Mouse (Mus musculus) embryonic facial prominence, embryonic 15.5 days (tissue): Measurements from ENCODE around the gene Odf2l. TPM values are rescaled to one million over a fixed set of nuclear protein-coding genes. Genes with fewer than 3 reads are reported as not detected.

Source experiments
- ATAC-seq: fragments of 200-750 bp; cut with Nextera tagmentation; 2 replicates; pipeline ENCODE4 v1.8.0; 2017; ENCODE audit warnings: low read depth, moderate TSS enrichment; ENCODE audit not compliant: insufficient number of reproducible peaks, low FRiP score, low TSS enrichment
- H3K27ac ChIP-seq: fragments of 300-500 bp; sonication (generic); replicated peaks from 2 replicates; pipeline ENCODE4 v1.5.1; 2015; ENCODE audit warnings: mild to moderate bottlenecking, inconsistent platforms
- H3K27me3 ChIP-seq: fragments of 300-500 bp; sonication (generic); 2 replicates; pipeline ENCODE4 v1.6.1; 2015; ENCODE audit warnings: inconsistent platforms
- H3K36me3 ChIP-seq: fragments of 300-500 bp; sonication (generic); 2 replicates; pipeline ENCODE4 v1.6.1; 2015; ENCODE audit warnings: mild to moderate bottlenecking, inconsistent platforms
- H3K4me1 ChIP-seq: fragments of 300-500 bp; sonication (generic); 2 replicates; pipeline ENCODE4 v1.6.1; 2015; ENCODE audit warnings: inconsistent platforms
- H3K4me2 ChIP-seq: fragments of 300-500 bp; sonication (generic); replicated peaks from 2 replicates; pipeline ENCODE4 v1.6.1; 2015; ENCODE audit warnings: mild to moderate bottlenecking, inconsistent platforms
- H3K4me3 ChIP-seq: fragments of 300-500 bp; sonication (generic); replicated peaks from 2 replicates; pipeline ENCODE4 v1.5.1; 2015; ENCODE audit warnings: mild to moderate bottlenecking, inconsistent platforms
- H3K9ac ChIP-seq: fragments of 300-500 bp; sonication (generic); 2 replicates; pipeline ENCODE4 v1.6.1; 2015; ENCODE audit warnings: inconsistent platforms
- H3K9me3 ChIP-seq: fragments of 300-500 bp; sonication (generic); replicated peaks from 2 replicates; pipeline ENCODE4 v1.6.1; 2016; ENCODE audit warnings: inconsistent platforms
- whole genome bisulfite sequencing: fragments of 180-500 bp; shearing (Covaris S2); methylation state at CpG from one replicate; pipeline ENCODE4 v1.1.7; 2015; 5-methylcytosine and 5-hydroxymethylcytosine counted together
- polyA plus RNA-seq: library from polyadenylated mRNA; unstranded; fragments of >200 nt; fragmentation: Nextera tagmentation; extraction: Ambion mirVana; gene quantifications from 2 replicates; pipeline ENCODE4 v1.2.1, GENCODE M21; 2015

Gene Odf2l
- polyA plus RNA-seq, 1 experiment from 2014 or later: 18.1 TPM

DNA sequence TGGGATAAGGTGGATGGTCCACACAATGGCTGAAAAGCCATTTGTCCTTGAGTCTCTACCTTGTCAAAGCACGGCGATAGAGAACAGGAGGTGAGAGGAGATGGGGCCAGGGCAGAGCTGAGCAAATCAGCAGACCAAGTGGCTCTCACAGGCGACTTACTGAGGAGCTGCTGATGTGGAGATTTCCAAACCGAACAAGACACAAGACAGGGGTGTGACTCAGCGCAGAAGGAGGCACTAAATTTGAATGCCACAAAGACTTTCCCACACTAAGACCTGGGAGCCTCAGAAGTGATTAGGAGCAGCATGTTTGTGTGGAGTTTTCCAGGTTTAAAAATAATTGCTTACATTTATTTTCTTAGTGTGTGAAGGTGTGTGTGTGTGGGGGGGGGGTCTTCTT is 14.6 kb upstream of the Odf2l start:
- Histone ChIP-seq H3K4me1 (no peaks in the 10 kb centered on the region), H3K9ac (no peak overlapping the region), H3K36me3 (no peaks in the 10 kb centered on the region), H3K4me3 (no peak overlapping the region), H3K27ac (no peak overlapping the region), H3K27me3 (no peaks in the 10 kb centered on the region), H3K4me2 (no peak overlapping the region), H3K9me3 (no peaks in the 10 kb centered on the region)
- 64% methylated on average over 5 of the region's 5 CpGs for WGBS
- no peak for ATAC-seq

- H3K9me3 ChIP-seq: no peaks in the 10 kb centered on the region
- H3K4me3 ChIP-seq: no peak overlapping the region
- H3K27me3 ChIP-seq: no peaks in the 10 kb centered on the region
- 58% methylated on average over 5 of the region's 5 CpGs for WGBS
- no peak overlapping the region for H3K4me2 ChIP-seq
- ATAC-seq: no peak
- no peak overlapping the region for H3K9ac ChIP-seq
- no peaks in the 10 kb centered on the region for H3K36me3 ChIP-seq
- H3K4me1 ChIP-seq: no peaks in the 10 kb centered on the region
- no peak overlapping the region for H3K27ac ChIP-seq
Measured at GRCm38 (mm10) chr3:145105076-145105772, 13.2 kb upstream of the Odf2l start.

- no peaks in the 10 kb centered on the region for H3K9me3 ChIP-seq
- ATAC-seq: no peak; the same call in 1 of the 2 replicates
- 78% methylated on average over 5 of the region's 5 CpGs for whole genome bisulfite sequencing
Measured at GRCm38 (mm10) chr3:145105773-145106504, 12.4 kb upstream of the Odf2l start.

DNA sequence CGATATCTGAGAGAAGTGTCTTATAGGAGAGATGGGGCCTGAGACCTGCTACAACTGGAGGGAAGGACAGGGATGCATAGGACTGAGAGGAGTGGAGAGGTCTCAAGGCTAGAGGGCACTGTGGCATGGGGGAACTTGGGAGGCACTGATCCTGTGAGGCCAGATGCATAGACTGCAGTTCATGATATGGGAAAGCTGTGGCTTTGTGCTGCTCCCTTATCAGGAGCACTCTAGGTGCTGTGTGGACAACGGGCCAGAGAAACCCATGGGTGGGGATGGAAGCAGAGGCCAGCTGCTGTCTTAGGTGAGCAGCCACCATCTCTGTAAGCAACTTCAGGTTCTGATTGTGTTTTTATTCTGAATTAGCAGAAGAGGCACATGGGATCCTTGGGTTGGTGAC is 3.2 kb upstream of the Odf2l start:
- H3K9me3 ChIP-seq: no peaks in the 10 kb centered on the region
- H3K36me3 ChIP-seq: no peaks in the 10 kb centered on the region
- H3K27ac ChIP-seq: no peak overlapping the region
- WGBS: 87% methylated on average over 2 of the region's 2 CpGs
- no peak overlapping the region for H3K9ac ChIP-seq
- H3K27me3 ChIP-seq: no peaks in the 10 kb centered on the region
- no peak overlapping the region for H3K4me3 ChIP-seq
- peaks cover 12% of the 10 kb centered on the region for H3K4me1 ChIP-seq
- H3K4me2 ChIP-seq: no peak overlapping the region
- ATAC-seq: no peak

More at GRCm38 (mm10) chr3:145105773-145106504, 12.4 kb upstream of the Odf2l start:
- Histone ChIP-seq H3K27me3 (no peaks in the 10 kb centered on the region), H3K4me1 (no peaks in the 10 kb centered on the region), H3K36me3 (no peaks in the 10 kb centered on the region), H3K4me3 (no peak overlapping the region), H3K27ac (no peak overlapping the region), H3K4me2 (no peak overlapping the region), H3K9ac (no peak overlapping the region)

- H3K9ac ChIP-seq: 0 out of 2 replicates have a peak overlapping the region, but pooled peaks have one; percentile 35
- WGBS: 83% methylated on average over 10 of the region's 10 CpGs
- H3K9me3 ChIP-seq: no peaks in the 10 kb centered on the region
- peak overlapping the region; percentile 58 for H3K4me2 ChIP-seq
- peak overlapping the region; percentile 82 for H3K4me3 ChIP-seq
- ATAC-seq: no peak
- peak overlapping the region; percentile 97 for H3K27ac ChIP-seq
- no peaks in the 10 kb centered on the region for H3K36me3 ChIP-seq
- no peaks in the 10 kb centered on the region for H3K27me3 ChIP-seq
- peaks cover 12% of the 10 kb centered on the region for H3K4me1 ChIP-seq
Measured at GRCm38 (mm10) chr3:145117637-145118036, 751 bp upstream of the Odf2l start.

GRCm38 (mm10) chr3:145119002-145119358 is 592 bp downstream of the Odf2l start:
- Histone ChIP-seq H3K36me3 (no peaks in the 10 kb centered on the region), H3K4me1 (peaks cover 12% of the 10 kb centered on the region), H3K4me2 (peak overlapping the region; percentile 67), H3K9ac (peak overlapping the region; percentile 77), H3K27me3 (no peaks in the 10 kb centered on the region), H3K27ac (peak overlapping the region; percentile 97), H3K4me3 (peak overlapping the region; percentile 82), H3K9me3 (no peaks in the 10 kb centered on the region)
- 3% methylated on average over 14 of the region's 14 CpGs for WGBS
- ATAC-seq: no peak; the same call in 1 of the 2 replicates

DNA sequence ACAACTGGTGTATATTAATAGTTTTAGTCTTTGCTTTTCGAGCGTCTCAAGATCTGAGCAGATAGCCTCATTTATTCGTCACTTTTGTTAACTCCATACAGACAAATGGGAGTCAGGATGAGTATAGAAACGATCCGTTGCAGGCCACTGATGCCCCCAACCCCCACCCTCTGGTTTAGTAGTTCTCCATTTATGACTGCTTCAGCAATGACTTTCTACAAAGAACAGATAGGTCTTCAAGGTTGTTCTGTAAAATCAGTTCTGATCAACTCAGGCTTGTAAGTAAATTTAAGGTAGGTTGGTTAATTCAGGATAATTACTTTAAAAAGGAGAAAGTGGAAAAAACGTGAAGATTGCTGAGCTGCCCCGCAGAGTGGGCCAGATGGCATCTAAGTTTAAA is 1.0 kb downstream of the Odf2l start:
- no peaks in the 10 kb centered on the region for H3K36me3 ChIP-seq
- peaks cover 12% of the 10 kb centered on the region for H3K4me1 ChIP-seq
- H3K27ac ChIP-seq: no peak overlapping the region
- H3K4me2 ChIP-seq: peak overlapping the region; percentile 67
- 71% methylated on average over 7 of the region's 7 CpGs for WGBS
- no peaks in the 10 kb centered on the region for H3K9me3 ChIP-seq
- H3K9ac ChIP-seq: no peak overlapping the region
- ATAC-seq: no peak
- H3K27me3 ChIP-seq: no peaks in the 10 kb centered on the region
- H3K4me3 ChIP-seq: peak overlapping the region; percentile 82

GRCm38 (mm10) chr3:145126618-145127017 is 8.2 kb downstream of the Odf2l start:
- 91% methylated on average over 2 of the region's 2 CpGs for WGBS
- no peaks in the 10 kb centered on the region for H3K27me3 ChIP-seq
- H3K9me3 ChIP-seq: no peaks in the 10 kb centered on the region

GRCm38 (mm10) chr3:145129356-145129755 is 11.0 kb downstream of the Odf2l start:
- Histone ChIP-seq H3K9ac (no peak overlapping the region), H3K4me3 (no peak overlapping the region), H3K4me1 (no peaks in the 10 kb centered on the region), H3K36me3 (peaks cover 11% of the 10 kb centered on the region; the same call in 1 of the 2 replicates), H3K27ac (no peak overlapping the region), H3K27me3 (no peaks in the 10 kb centered on the region), H3K4me2 (no peak overlapping the region), H3K9me3 (no peaks in the 10 kb centered on the region)
- no peak for ATAC-seq

More at GRCm38 (mm10) chr3:145126618-145127017, 8.2 kb downstream of the Odf2l start:
- H3K4me1 ChIP-seq: no peaks in the 10 kb centered on the region
- no peak overlapping the region for H3K4me2 ChIP-seq
- no peak overlapping the region for H3K27ac ChIP-seq
- H3K9ac ChIP-seq: no peak overlapping the region
- H3K4me3 ChIP-seq: no peak overlapping the region
- no peak for ATAC-seq
- H3K36me3 ChIP-seq: peaks cover 4% of the 10 kb centered on the region; the same call in 1 of the 2 replicates

DNA sequence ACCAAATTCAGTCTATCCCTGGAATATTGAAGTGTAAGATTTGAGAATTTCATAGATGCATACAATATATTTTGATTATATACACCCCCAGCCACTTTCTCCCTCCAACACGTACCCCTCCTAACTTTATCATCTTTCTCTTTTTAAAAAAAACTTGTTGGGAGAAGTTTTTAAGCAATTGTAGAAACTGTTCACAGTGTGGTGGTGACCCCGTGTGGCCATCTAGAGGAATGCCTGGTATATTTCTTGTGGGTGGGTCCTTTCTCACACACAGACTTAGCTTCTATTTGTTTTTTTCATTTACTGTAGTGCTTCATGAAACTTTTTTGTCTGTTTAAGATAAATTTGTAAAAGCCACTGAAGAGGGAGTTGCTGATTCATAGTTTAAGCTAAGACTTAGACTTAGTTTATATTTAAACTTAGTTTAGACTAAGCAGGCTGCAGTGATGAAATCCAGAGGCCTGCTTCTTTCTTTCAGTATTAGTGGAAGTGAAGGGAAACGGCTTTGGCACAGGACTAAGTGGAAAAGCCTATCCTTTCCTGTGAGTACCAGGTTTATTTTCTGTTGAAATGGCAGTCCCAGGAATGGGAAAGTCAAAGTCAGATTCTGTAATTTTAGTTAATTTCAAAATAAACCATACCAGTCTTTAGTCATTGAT is 13.0 kb downstream of the Odf2l start:
- Histone ChIP-seq H3K4me2 (no peak overlapping the region), H3K4me1 (no peaks in the 10 kb centered on the region), H3K9ac (no peak overlapping the region), H3K27ac (no peak overlapping the region), H3K9me3 (no peaks in the 10 kb centered on the region), H3K36me3 (peaks cover 15% of the 10 kb centered on the region), H3K4me3 (no peak overlapping the region), H3K27me3 (no peaks in the 10 kb centered on the region)
- ATAC-seq: no peak
- WGBS: 26% methylated on average over 3 of the region's 3 CpGs

DNA sequence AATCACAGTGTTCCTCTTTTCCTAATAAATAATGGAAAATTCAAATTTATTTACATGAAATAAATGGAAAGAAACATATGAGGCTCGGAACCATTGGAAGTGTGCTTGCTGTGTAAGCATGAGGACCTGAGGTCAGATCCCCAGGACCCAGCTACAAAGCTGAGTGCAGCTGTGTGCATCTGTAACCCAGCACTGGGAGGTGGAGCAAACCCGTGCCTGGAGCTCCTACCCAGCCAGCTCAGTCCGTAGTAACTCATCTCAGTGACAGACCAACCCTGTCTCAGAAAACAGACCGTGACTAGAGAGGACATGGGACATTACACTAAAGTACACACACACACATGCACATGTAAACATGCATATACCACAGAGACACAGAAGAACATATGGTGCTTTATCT is 21.8 kb downstream of the Odf2l start:
- Histone ChIP-seq H3K27me3 (no peaks in the 10 kb centered on the region), H3K9ac (no peak overlapping the region), H3K4me3 (no peak overlapping the region), H3K4me2 (no peak overlapping the region), H3K4me1 (no peaks in the 10 kb centered on the region), H3K9me3 (no peaks in the 10 kb centered on the region), H3K36me3 (no peaks in the 10 kb centered on the region), H3K27ac (no peak overlapping the region)
- no peak for ATAC-seq
- WGBS: 72% methylated on average over 4 of the region's 4 CpGs
